ENCODE assay signal across 8 mouse cellular contexts in genomic region chr4:57845031-57845431, GRCm38 (mm10).
A peak's percentile ranks its signal among the peaks of the same experiment; 100 is the strongest.
DNase-seq lines count a peak whose midpoint lies in the region; ATAC-seq and TF ChIP-seq lines count a peak whose summit lies in the region.

No protein-coding gene starts in this region.

- ATAC-seq in forebrain, embryonic 11.5 days (replicated peaks; ENCODE audit: low FRiP score): peak; percentile 90
- ATAC-seq in heart, embryonic 15.5 days (replicated peaks; ENCODE audit: insufficient number of reproducible peaks, insufficient read depth, low FRiP score, low read depth): peak; percentile 93

- H3K4me3 ChIP-seq in spleen, adult 2 months (ENCODE audit: extremely low read depth, insufficient read depth, insufficient read length): peak overlapping the region; percentile 44; the same call in 1 of the 2 replicates
- H3K4me3 ChIP-seq in forebrain, embryonic 11.5 days (ENCODE audit: low read depth, low read length): peak overlapping the region; percentile 31
- H3K4me3 ChIP-seq in heart, embryonic 15.5 days: peak overlapping the region; percentile 59

- no peaks in the 10 kb centered on the region for H3K27me3 ChIP-seq in spleen, adult 2 months (ENCODE audit: control insufficient read depth, insufficient read depth, low read length)
- H3K27me3 ChIP-seq in forebrain, embryonic 11.5 days (ENCODE audit: control insufficient read depth, insufficient read depth, low read length): no peaks in the 10 kb centered on the region
- H3K27me3 ChIP-seq in heart, embryonic 15.5 days: no peaks in the 10 kb centered on the region

- peak overlapping the region; percentile 60 for H3K9ac ChIP-seq in forebrain, embryonic 11.5 days (ENCODE audit: low read length)
- peak overlapping the region; percentile 70 for H3K9ac ChIP-seq in heart, embryonic 15.5 days

- H3K36me3 ChIP-seq in spleen, adult 2 months (ENCODE audit: control insufficient read depth, insufficient read depth, low read length): no peaks in the 10 kb centered on the region
- no peaks in the 10 kb centered on the region for H3K36me3 ChIP-seq in forebrain, embryonic 11.5 days (ENCODE audit: control insufficient read depth, insufficient read depth, low read length)
- peaks cover 6% of the 10 kb centered on the region for H3K36me3 ChIP-seq in heart, embryonic 15.5 days

- no peak for TF ChIP-seq POLR2A in spleen, adult 2 months (IDR thresholded peaks at IDR 0.05; ENCODE audit: low read depth, low read length)

- H3K4me1 ChIP-seq in spleen, adult 2 months (ENCODE audit: control insufficient read depth, insufficient read depth, insufficient read length): no peaks in the 10 kb centered on the region; the same call in 1 of the 2 replicates
- peaks cover 15% of the 10 kb centered on the region; the same call in 1 of the 2 replicates for H3K4me1 ChIP-seq in forebrain, embryonic 11.5 days (replicated peaks; ENCODE audit: control insufficient read depth, insufficient read depth, low read length)
- peaks cover 71% of the 10 kb centered on the region for H3K4me1 ChIP-seq in heart, embryonic 15.5 days (replicated peaks)

- H3K27ac ChIP-seq in spleen, adult 2 months (ENCODE audit: insufficient read depth, low read length): peak overlapping the region; percentile 62
- H3K27ac ChIP-seq in forebrain, embryonic 11.5 days (ENCODE audit: low read depth, low read length): peak overlapping the region; percentile 63
- H3K27ac ChIP-seq in heart, embryonic 15.5 days: peak overlapping the region; percentile 98

- no peak for TF ChIP-seq CTCF in spleen, adult 2 months (IDR thresholded peaks at IDR 0.05; ENCODE audit: extremely low read depth, insufficient read depth, insufficient read length, insufficient replicate concordance)

- peak overlapping the region; percentile 55 for H3K4me2 ChIP-seq in forebrain, embryonic 11.5 days (ENCODE audit: low read depth, low read length, severe bottlenecking)
- H3K4me2 ChIP-seq in heart, embryonic 15.5 days: peak overlapping the region; percentile 63

- H3K9me3 ChIP-seq in forebrain, embryonic 11.5 days (ENCODE audit: control insufficient read depth, low read length): no peaks in the 10 kb centered on the region
- H3K9me3 ChIP-seq in heart, embryonic 15.5 days (replicated peaks): no peaks in the 10 kb centered on the region

- peak in 1 of 2 experiments; percentile 15 for DNase-seq in spleen, adult 2 months (ENCODE audit: low read depth in 1 of 2, low spot score in 2 of 2)
- no peak for DNase-seq in spleen, adult 12 weeks (ENCODE audit: low spot score)
- DNase-seq in forebrain, embryonic 11.5 days (ENCODE audit: low spot score): peak; percentile 85
- DNase-seq in kidney, postnatal 14 days: peak; percentile 94
- DNase-seq in lung, postnatal 4 days: peak; percentile 90 to 95
- peak; percentile 21 to 29 for DNase-seq in spleen, postnatal 36 days (ENCODE audit: low spot score in 2 of 2)
- DNase-seq in c-Kit-positive CD71-positive TER-119-positive erythroid progenitor cells, embryonic 14.5 days (ENCODE audit: low spot score): no peak

- WGBS in spleen, adult 2 months: 69% methylated on average over 10 of the region's 10 CpGs
- WGBS in forebrain, embryonic 11.5 days: 0% methylated on average over 10 of the region's 10 CpGs
- WGBS in heart, embryonic 15.5 days: 5% methylated on average over 10 of the region's 10 CpGs

Comparison
In these comparisons a context has a peak if more than half of its experiments do, and no peak if none do; other contexts are left out.
1. DNase-seq: peak in forebrain, embryonic 11.5 days (single experiment), kidney, postnatal 14 days (single experiment), lung, postnatal 4 days (2 of 2) and spleen, postnatal 36 days (2 of 2); none in spleen, adult 12 weeks (single experiment) and c-Kit-positive CD71-positive TER-119-positive erythroid progenitor cells, embryonic 14.5 days (single experiment).
2. Peak in every context shown above with its lines, with median percentiles within 50 percentile points of each other: H3K27ac ChIP-seq and H3K4me3 ChIP-seq.